Mouse (Mus musculus) hindbrain, postnatal 0 days (tissue): ENCODE measurements around the gene Olfr806. TPM values are rescaled to one million over a fixed set of nuclear protein-coding genes. Genes with fewer than 3 reads are reported as not detected.

Experiments used
- ATAC-seq: fragments of 200-750 bp; cut with Nextera tagmentation; 2 replicates; pipeline ENCODE4 v1.8.0; 2017; ENCODE audit warnings: mild to moderate bottlenecking, moderate TSS enrichment, moderate library complexity
- DNase-seq: peaks from one replicate; pipeline ENCODE4 v3.0.0-alpha.2; 2015; ENCODE audit warnings: low spot score
- H3K27ac ChIP-seq: fragments of 300-500 bp; sonication (generic); 2 replicates; pipeline ENCODE4 v1.5.1; 2014; ENCODE audit warnings: mild to moderate bottlenecking
- H3K27me3 ChIP-seq: fragments of 300-500 bp; sonication (generic); 2 replicates; pipeline ENCODE4 v1.6.1; 2014; ENCODE audit warnings: low read length, mixed read lengths; ENCODE audit not compliant: insufficient read depth
- H3K36me3 ChIP-seq: fragments of 300-500 bp; sonication (generic); 2 replicates; pipeline ENCODE4 v1.6.1; 2014; ENCODE audit warnings: low read length, mixed read lengths; ENCODE audit not compliant: insufficient read depth
- H3K4me1 ChIP-seq: fragments of 300-500 bp; sonication (generic); 2 replicates; pipeline ENCODE4 v1.6.1; 2014; ENCODE audit warnings: antibody characterized with exemption, low read length, mixed read lengths; ENCODE audit not compliant: insufficient read depth
- H3K4me2 ChIP-seq: fragments of 300-500 bp; sonication (generic); 2 replicates; pipeline ENCODE4 v1.6.1; 2014; ENCODE audit warnings: low read depth, mild to moderate bottlenecking, low read length, moderate library complexity, mixed read lengths
- H3K4me3 ChIP-seq: fragments of 300-500 bp; sonication (generic); 2 replicates; pipeline ENCODE4 v1.5.1; 2014; ENCODE audit warnings: low read length
- H3K9ac ChIP-seq: fragments of 300-500 bp; sonication (generic); replicated peaks from 2 replicates; pipeline ENCODE4 v1.6.1; 2014; ENCODE audit warnings: mild to moderate bottlenecking, low read length, moderate library complexity, mixed read lengths
- H3K9me3 ChIP-seq: fragments of 300-500 bp; sonication (generic); 2 replicates; pipeline ENCODE4 v1.6.1; 2016; ENCODE audit warnings: low read length, mixed read lengths
- CTCF ChIP-seq: IDR thresholded peaks from 2 replicates; pipeline ENCODE4 v1.5.1; 2016; ENCODE audit warnings: antibody characterized with exemption, control low read depth, low read depth
- WGBS: fragments of 180-500 bp; shearing (Covaris S2); extraction: QIAGEN DNeasy Blood & Tissue Kit; methylation state at CpG from one replicate; pipeline ENCODE4 v1.1.7; 2014; 5-methylcytosine and 5-hydroxymethylcytosine counted together
- microRNA-seq, 2 experiments: library from miRNA; unstranded; fragments of <30 nt; microRNA quantifications; one replicate each; pipeline ENCODE4; 2016
- polyA plus RNA-seq: library from polyadenylated mRNA; unstranded; fragments of >200 nt; fragmentation: Nextera tagmentation; extraction: Ambion mirVana; gene quantifications from 2 replicates; pipeline ENCODE4 v1.2.1, GENCODE M21; 2015
- total RNA-seq: library from RNA; depleted of rRNA; stranded (reverse); fragments of >200 nt; gene quantifications from 2 replicates; pipeline ENCODE4 v1.2.3, GENCODE M21; 2014; rRNA removed

Olfr806 gene
- total and polyA plus RNA-seq, 2 experiments from 2014 or later: not detected

GRCm38 (mm10) chr10:129694186-129694585 is 47.5 kb downstream of the Olfr806 start, which contains the start of gene Olfr803:
Gene Olfr803, minus strand, starts transcription at chr10:129694286.
- 79% methylated on average over 2 of the region's 2 CpGs for WGBS
- no peak within 1 kb of the TSS for H3K9ac ChIP-seq
- ATAC-seq: no peak
- no peak within 1 kb of the TSS for H3K4me3 ChIP-seq
- H3K4me2 ChIP-seq: no peak within 1 kb of the TSS
- H3K9me3 ChIP-seq: no peaks in the 10 kb centered on the region
- H3K27me3 ChIP-seq: no peaks in the 10 kb centered on the region
- H3K36me3 ChIP-seq: no peaks in the 10 kb centered on the region
- no peaks in the 10 kb centered on the region for H3K4me1 ChIP-seq
- no peak within 1 kb of the TSS for H3K27ac ChIP-seq
- no peak for DNase-seq
- no peak for TF ChIP-seq CTCF

DNA sequence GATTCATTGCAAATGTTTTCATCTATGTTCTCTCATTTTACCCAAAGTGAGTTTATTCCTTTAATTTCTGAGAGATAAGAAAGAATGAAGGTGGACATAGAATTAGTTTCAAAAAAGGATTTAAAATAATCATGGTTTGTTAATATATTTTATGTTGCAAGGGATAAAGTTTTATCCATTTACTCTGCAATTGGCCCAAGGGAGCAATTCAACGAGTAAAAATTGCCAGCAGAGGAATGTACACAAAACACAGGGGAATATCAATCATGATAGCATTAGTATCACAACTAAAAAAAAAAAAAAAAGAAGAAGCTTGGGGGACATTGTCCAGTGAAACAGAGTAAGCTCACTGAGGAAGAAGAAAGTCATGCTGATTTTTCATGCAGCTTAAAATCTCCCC is 53.7 kb downstream of the Olfr806 start, which contains the start of gene Olfr802:
Olfr802 (minus strand) TSS at position 101 of the 400 bp plus-strand sequence.
- no peak for TF ChIP-seq CTCF
- H3K4me1 ChIP-seq: no peaks in the 10 kb centered on the region
- no peak for ATAC-seq
- no peaks in the 10 kb centered on the region for H3K9me3 ChIP-seq
- no peak within 1 kb of the TSS for H3K27ac ChIP-seq
- no peak for DNase-seq
- H3K4me3 ChIP-seq: no peak within 1 kb of the TSS
- no peaks in the 10 kb centered on the region for H3K27me3 ChIP-seq
- no peak within 1 kb of the TSS for H3K9ac ChIP-seq
- no peak within 1 kb of the TSS for H3K4me2 ChIP-seq
- WGBS: 60% methylated on average over 1 of the region's 1 CpGs
- no peaks in the 10 kb centered on the region for H3K36me3 ChIP-seq

Small RNA genes within 50 kb of the gene (microRNA-seq; reads per million reads assigned to microRNA genes)
- gene Gm24485: 0 reads per million in 2 experiments

Other genes starting within 250 kb of the Olfr806 start
- gene Olfr790, start 243.4 kb downstream of the Olfr806 start, total RNA-seq: not detected in 2 replicates
- gene Olfr790, start 243.4 kb downstream of the Olfr806 start, polyA plus RNA-seq: not detected in 2 replicates
- gene Olfr791, start 220.1 kb downstream of the Olfr806 start, total RNA-seq: not detected in 2 replicates
- not detected in 2 replicates for gene Olfr791, start 220.1 kb downstream of the Olfr806 start, polyA plus RNA-seq
- gene Olfr792, start 202.8 kb downstream of the Olfr806 start, total RNA-seq: not detected in 2 replicates
- gene Olfr792, start 202.8 kb downstream of the Olfr806 start, polyA plus RNA-seq: not detected in 2 replicates
- gene Olfr794, start 174.3 kb downstream of the Olfr806 start, total RNA-seq: not detected in 2 replicates
- not detected in 2 replicates for gene Olfr794, start 174.3 kb downstream of the Olfr806 start, polyA plus RNA-seq
- not detected in 2 replicates for gene Olfr796, start 129.4 kb downstream of the Olfr806 start, total RNA-seq
- not detected in 2 replicates for gene Olfr796, start 129.4 kb downstream of the Olfr806 start, polyA plus RNA-seq
- gene Olfr798, start 114.0 kb downstream of the Olfr806 start, total RNA-seq: not detected in 2 replicates
- not detected in 2 replicates for gene Olfr798, start 114.0 kb downstream of the Olfr806 start, polyA plus RNA-seq
- not detected in 2 replicates for gene Olfr799, start 104.4 kb downstream of the Olfr806 start, total RNA-seq
- not detected in 2 replicates for gene Olfr799, start 104.4 kb downstream of the Olfr806 start, polyA plus RNA-seq
- not detected in 2 replicates for gene Olfr800, start 84.2 kb downstream of the Olfr806 start, total RNA-seq
- not detected in 2 replicates for gene Olfr800, start 84.2 kb downstream of the Olfr806 start, polyA plus RNA-seq
- gene Olfr801, start 68.1 kb downstream of the Olfr806 start, total RNA-seq: not detected in 2 replicates
- gene Olfr801, start 68.1 kb downstream of the Olfr806 start, polyA plus RNA-seq: not detected in 2 replicates
- not detected in 2 replicates for gene Olfr802, start 53.8 kb downstream of the Olfr806 start, total RNA-seq
- 0.06 and 0.10 TPM in 2 replicates for gene Olfr802, start 53.8 kb downstream of the Olfr806 start, polyA plus RNA-seq
- not detected in 2 replicates for gene Olfr803, start 47.6 kb downstream of the Olfr806 start, total RNA-seq
- not detected in 2 replicates for gene Olfr803, start 47.6 kb downstream of the Olfr806 start, polyA plus RNA-seq
- 0.26 TPM in 1 of 2 replicates, not detected in the other for gene Olfr804, start 38.7 kb downstream of the Olfr806 start, total RNA-seq
- gene Olfr804, start 38.7 kb downstream of the Olfr806 start, polyA plus RNA-seq: not detected in 2 replicates
- not detected in 2 replicates for gene Olfr805, start 12.5 kb downstream of the Olfr806 start, total RNA-seq
- gene Olfr805, start 12.5 kb downstream of the Olfr806 start, polyA plus RNA-seq: not detected in 2 replicates
- not detected in 2 replicates for gene Olfr807, start 15.9 kb upstream of the Olfr806 start, total RNA-seq
- not detected in 2 replicates for gene Olfr807, start 15.9 kb upstream of the Olfr806 start, polyA plus RNA-seq
- not detected in 2 replicates for gene Olfr808, start 23.6 kb upstream of the Olfr806 start, total RNA-seq
- not detected in 2 replicates for gene Olfr808, start 23.6 kb upstream of the Olfr806 start, polyA plus RNA-seq
- gene Olfr809, start 32.7 kb upstream of the Olfr806 start, total RNA-seq: not detected in 2 replicates
- not detected in 2 replicates for gene Olfr809, start 32.7 kb upstream of the Olfr806 start, polyA plus RNA-seq
- not detected in 2 replicates for gene Olfr810, start 53.0 kb upstream of the Olfr806 start, total RNA-seq
- not detected in 2 replicates for gene Olfr810, start 53.0 kb upstream of the Olfr806 start, polyA plus RNA-seq
- not detected in 2 replicates for gene Olfr811, start 62.5 kb upstream of the Olfr806 start, total RNA-seq
- gene Olfr811, start 62.5 kb upstream of the Olfr806 start, polyA plus RNA-seq: not detected in 2 replicates
- gene Olfr812, start 104.2 kb upstream of the Olfr806 start, total RNA-seq: not detected in 2 replicates
- not detected in 2 replicates for gene Olfr812, start 104.2 kb upstream of the Olfr806 start, polyA plus RNA-seq
- gene Olfr813, start 113.4 kb upstream of the Olfr806 start, total RNA-seq: not detected in 2 replicates
- not detected in 2 replicates for gene Olfr813, start 113.4 kb upstream of the Olfr806 start, polyA plus RNA-seq
- not detected in 2 replicates for gene Olfr814, start 137.9 kb upstream of the Olfr806 start, total RNA-seq
- gene Olfr814, start 137.9 kb upstream of the Olfr806 start, polyA plus RNA-seq: not detected in 2 replicates
- gene Olfr815, start 163.9 kb upstream of the Olfr806 start, total RNA-seq: not detected in 2 replicates
- not detected in 2 replicates for gene Olfr815, start 163.9 kb upstream of the Olfr806 start, polyA plus RNA-seq
- gene Olfr816, start 173.7 kb upstream of the Olfr806 start, total RNA-seq: not detected in 2 replicates
- gene Olfr816, start 173.7 kb upstream of the Olfr806 start, polyA plus RNA-seq: not detected in 2 replicates
- gene Olfr818, start 207.2 kb upstream of the Olfr806 start, total RNA-seq: not detected in 2 replicates
- not detected in 2 replicates for gene Olfr818, start 207.2 kb upstream of the Olfr806 start, polyA plus RNA-seq
- not detected in 2 replicates for gene Olfr819, start 225.3 kb upstream of the Olfr806 start, total RNA-seq
- not detected in 2 replicates for gene Olfr819, start 225.3 kb upstream of the Olfr806 start, polyA plus RNA-seq
- gene Olfr247, start 234.2 kb upstream of the Olfr806 start, total RNA-seq: not detected in 2 replicates
- not detected in 2 replicates for gene Olfr247, start 234.2 kb upstream of the Olfr806 start, polyA plus RNA-seq
- not detected in 2 replicates for gene Gm10310, start 243.1 kb upstream of the Olfr806 start, total RNA-seq
- gene Gm10310, start 243.1 kb upstream of the Olfr806 start, polyA plus RNA-seq: not detected in 2 replicates